In the genomic region with DNA sequence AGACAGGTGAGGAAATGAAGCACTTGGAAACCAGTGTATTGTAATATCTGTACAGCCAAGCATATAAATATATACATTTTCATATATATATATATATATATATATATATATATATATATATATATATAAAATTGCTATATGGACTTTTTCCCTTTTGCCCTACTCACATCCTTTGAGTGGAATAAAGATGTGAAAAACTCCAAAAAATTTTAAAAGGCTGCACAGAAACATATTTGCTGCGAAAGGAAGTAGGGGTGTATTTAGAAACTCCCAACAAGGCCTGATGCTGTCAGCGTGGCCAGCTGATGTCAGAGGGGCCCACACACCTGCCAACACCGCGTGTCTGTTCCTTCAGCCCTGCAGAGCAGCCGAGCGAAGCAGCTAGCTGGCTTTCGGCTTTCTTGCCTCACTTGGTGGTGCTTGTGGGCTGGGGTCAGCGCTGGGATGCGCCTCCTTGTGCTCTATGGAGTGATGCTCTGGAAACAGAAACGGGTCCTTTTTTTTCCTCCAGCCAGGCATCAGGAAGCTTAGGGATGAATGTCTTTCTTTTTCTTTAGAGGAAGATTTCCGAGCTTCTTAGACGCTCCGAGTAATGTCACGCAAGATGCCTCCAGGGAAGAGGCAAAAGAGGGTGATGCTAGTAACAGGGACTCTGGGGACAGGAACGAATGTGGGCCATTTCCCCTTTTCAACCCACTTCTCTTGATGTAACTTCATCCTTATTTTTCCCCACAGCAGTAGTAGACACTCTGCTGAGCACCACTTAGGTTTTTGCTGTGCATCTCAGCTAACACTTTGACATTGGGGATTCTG, we compare ENCODE assay signal across 7 mouse cellular contexts. TPM values are rescaled to one million over a fixed set of nuclear protein-coding genes. Genes with fewer than 3 reads are reported as not detected.
DNase-seq lines count a peak whose midpoint lies in the region; ATAC-seq lines count a peak whose summit lies in the region.

No protein-coding gene starts in this region.

- H3K27ac ChIP-seq in liver, embryonic 13.5 days = no peak overlapping the region

- 39% methylated on average over 15 of the region's 15 CpGs for WGBS in liver, embryonic 13.5 days (ENCODE audit: insufficient replicate concordance)

- peak overlapping the region; percentile 100 for H3K4me2 ChIP-seq in liver, embryonic 13.5 days

- peak overlapping the region; percentile 30 for H3K4me3 ChIP-seq in megakaryocyte, embryonic 14.5 days (replicated peaks)
- H3K4me3 ChIP-seq in liver, embryonic 13.5 days (replicated peaks) = no peak overlapping the region

- H3K9me3 ChIP-seq in megakaryocyte, embryonic 14.5 days = no peaks in the 10 kb centered on the region
- no peaks in the 10 kb centered on the region for H3K9me3 ChIP-seq in liver, embryonic 13.5 days (replicated peaks)

- peaks cover 10% of the 10 kb centered on the region for H3K27me3 ChIP-seq in megakaryocyte, embryonic 14.5 days (replicated peaks)
- 0 out of 2 replicates have a peak, but pooled peaks cover 10% of the 10 kb centered on the region for H3K27me3 ChIP-seq in liver, embryonic 13.5 days

- peak; percentile 10 for DNase-seq in embryo, embryonic 9.5 days (ENCODE audit: extremely low spot score)
- DNase-seq in liver, embryonic 13.5 days = no peak
- DNase-seq in spleen, postnatal 4 days (ENCODE audit: low spot score in 2 of 2) = peak; percentile 47 to 73
- no peak for DNase-seq in layer of hippocampus, postnatal 25 days (ENCODE audit: extremely low spot score in 1 of 2, low spot score in 1 of 2)

- no peak for ATAC-seq in megakaryocyte, adult 5-6 weeks (ENCODE audit: poor library complexity, severe bottlenecking)
- no peak for ATAC-seq in liver, embryonic 13.5 days (ENCODE audit: low read depth)
- no peak for ATAC-seq in granulocyte monocyte progenitor cell, adult 5-6 weeks (replicated peaks; ENCODE audit: poor library complexity, severe bottlenecking)

- no peaks in the 10 kb centered on the region for H3K36me3 ChIP-seq in megakaryocyte, embryonic 14.5 days (replicated peaks; ENCODE audit: low read length)
- no peaks in the 10 kb centered on the region for H3K36me3 ChIP-seq in liver, embryonic 13.5 days

- H3K9ac ChIP-seq in liver, embryonic 13.5 days = no peak overlapping the region

- peaks cover 21% of the 10 kb centered on the region for H3K4me1 ChIP-seq in megakaryocyte, embryonic 14.5 days
- H3K4me1 ChIP-seq in liver, embryonic 13.5 days (replicated peaks) = peaks cover 25% of the 10 kb centered on the region

RNA-seq across cellular contexts. Expression of a gene that starts 2.9 kb away (rescaled TPM):
- polyA plus RNA-seq in megakaryocyte, embryonic 14.5 days (2012; ENCODE audit: insufficient read depth, low replicate concordance) = 7.1 and 17.5 TPM in 2 replicates
- total RNA-seq in megakaryocyte, adult 5-6 weeks (2015) = 110 and 114 TPM in 2 replicates
- total RNA-seq in megakaryocyte, adult 5-6 weeks (2017) = 110 and 133 TPM in 2 replicates
- 2.8 and 3.2 TPM in 2 replicates for polyA plus RNA-seq in liver, embryonic 13.5 days (2015; fragmentation: Nextera tagmentation; extraction: Ambion mirVana)
- 67.3 and 74.5 TPM in 2 replicates for total RNA-seq in granulocyte monocyte progenitor cell, adult 5-6 weeks (2014; fragmentation: Nextera tagmentation)
- 98.5 and 103 TPM in 2 replicates for total RNA-seq in granulocyte monocyte progenitor cell, adult 5-6 weeks (2017)
- total RNA-seq in layer of hippocampus, postnatal 25 days (2021) = 100 to 1,000 TPM; 111 to 117 TPM

RNA-seq across cellular contexts. Expression of a gene that starts 14.8 kb away (rescaled TPM):
- 2.4 TPM in 1 of 2 replicates, not detected in the other for polyA plus RNA-seq in megakaryocyte, embryonic 14.5 days (2012; ENCODE audit: insufficient read depth, low replicate concordance)
- total RNA-seq in megakaryocyte, adult 5-6 weeks (2015) = 58.6 and 66.9 TPM in 2 replicates
- total RNA-seq in megakaryocyte, adult 5-6 weeks (2017) = 45.1 and 49.3 TPM in 2 replicates
- polyA plus RNA-seq in liver, embryonic 13.5 days (2015; fragmentation: Nextera tagmentation; extraction: Ambion mirVana) = 25.3 and 32.4 TPM in 2 replicates
- total RNA-seq in granulocyte monocyte progenitor cell, adult 5-6 weeks (2014; fragmentation: Nextera tagmentation) = 59.5 and 62.9 TPM in 2 replicates
- 77.7 and 82.9 TPM in 2 replicates for total RNA-seq in granulocyte monocyte progenitor cell, adult 5-6 weeks (2017)
- 100 to 1,000 TPM in 1 of 2 experiments, 10 to 100 TPM in 1; 97.1 to 105 TPM for total RNA-seq in layer of hippocampus, postnatal 25 days (2021)

Comparison
In these comparisons a context has a peak if more than half of its experiments do, and no peak if none do; other contexts are left out.
1. DNase-seq: peak in embryo, embryonic 9.5 days (single experiment) and spleen, postnatal 4 days (2 of 2); none in liver, embryonic 13.5 days (single experiment) and layer of hippocampus, postnatal 25 days (0 of 2).